Mouse (Mus musculus): ENCODE data around the gene Sf3b5. TPM values are rescaled to one million over a fixed set of nuclear protein-coding genes. Genes with fewer than 3 reads are reported as not detected.
"Not testable (repeated sequence)": the region's sequence is repeated elsewhere in the genome, so short reads cannot be mapped to it uniquely, and the experiment has no call there.

The Sf3b5 gene
- polyA plus RNA-seq, 1 experiment from 2014 or later: 40.7 TPM

DNA sequence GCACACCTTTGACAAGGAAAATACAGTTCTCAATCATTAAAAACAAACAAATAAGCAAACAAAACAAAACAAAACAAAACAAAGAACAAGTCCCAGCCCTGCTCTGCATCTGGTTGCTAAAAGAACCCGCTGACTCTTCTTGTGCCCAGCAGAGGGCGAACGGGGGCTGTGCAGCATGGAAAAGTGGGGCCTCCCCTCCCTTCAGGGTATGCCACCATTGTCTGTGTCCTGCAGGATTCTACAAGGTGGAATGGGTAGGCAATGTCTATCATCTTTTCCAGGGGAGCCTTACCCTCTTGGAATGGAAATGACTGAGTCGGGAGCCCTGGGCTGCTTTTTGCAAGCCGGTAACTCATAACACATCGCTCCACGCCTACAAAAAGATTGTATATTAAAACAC is 13.4 kb downstream of the Sf3b5 start:
- no peak overlapping the region for H3K9ac ChIP-seq (ENCODE audit: low read depth, low read length)
- 67% methylated on average over 7 of the region's 7 CpGs for WGBS
- no peak for ATAC-seq (ENCODE audit: low FRiP score)

DNA sequence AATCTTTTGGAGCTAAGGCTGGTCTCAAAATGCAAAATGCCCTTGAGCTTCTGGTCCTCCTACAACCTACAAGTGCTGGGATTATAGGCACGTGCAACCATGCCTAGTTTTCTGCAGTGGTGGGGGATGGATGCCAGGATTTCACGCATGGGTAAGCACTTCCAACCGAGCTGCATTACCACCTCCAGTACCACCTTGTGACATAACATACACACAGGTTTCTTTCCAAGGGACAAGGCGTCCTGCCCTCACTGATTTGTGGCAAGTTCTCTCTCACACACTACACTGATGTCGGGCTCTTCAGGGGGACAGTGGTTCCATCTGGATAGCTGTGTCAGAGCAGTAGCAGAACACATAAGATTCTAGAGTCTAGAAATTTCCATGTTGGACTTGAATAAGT is 13.9 kb downstream of the Sf3b5 start:
- no peaks in the 10 kb centered on the region for H3K4me1 ChIP-seq (replicated peaks; ENCODE audit: control insufficient read depth, insufficient read depth, low read length)
- ATAC-seq (ENCODE audit: low FRiP score) (no peak), DNase-seq (ENCODE audit: low spot score) (no peak)
- no peak overlapping the region for H3K27ac ChIP-seq (ENCODE audit: low read depth, low read length)
- no peaks in the 10 kb centered on the region for H3K36me3 ChIP-seq (ENCODE audit: control insufficient read depth, insufficient read depth, low read length)
- WGBS: 78% methylated on average over 5 of the region's 5 CpGs
- H3K9me3 ChIP-seq (ENCODE audit: control insufficient read depth, low read length): no peaks in the 10 kb centered on the region
- H3K4me2 ChIP-seq (replicated peaks; ENCODE audit: low read depth, low read length): no peak overlapping the region
- H3K9ac ChIP-seq (ENCODE audit: low read depth, low read length): no peak overlapping the region
- no peaks in the 10 kb centered on the region for H3K27me3 ChIP-seq (ENCODE audit: control insufficient read depth, insufficient read depth, low read length)
- no peak overlapping the region for H3K4me3 ChIP-seq (ENCODE audit: low read depth, low read length)

More for the DNA sequence above, 13.4 kb downstream of the Sf3b5 start:
- H3K27me3 ChIP-seq (ENCODE audit: control insufficient read depth, insufficient read depth, low read length): no peaks in the 10 kb centered on the region
- no peak overlapping the region for H3K4me3 ChIP-seq (ENCODE audit: low read depth, low read length)
- peak; percentile 64 for DNase-seq (ENCODE audit: low spot score)
- H3K4me1 ChIP-seq (replicated peaks; ENCODE audit: control insufficient read depth, insufficient read depth, low read length): no peaks in the 10 kb centered on the region
- no peak overlapping the region for H3K27ac ChIP-seq (ENCODE audit: low read depth, low read length)
- H3K36me3 ChIP-seq (ENCODE audit: control insufficient read depth, insufficient read depth, low read length): no peaks in the 10 kb centered on the region
- no peak overlapping the region for H3K4me2 ChIP-seq (replicated peaks; ENCODE audit: low read depth, low read length)
- no peaks in the 10 kb centered on the region for H3K9me3 ChIP-seq (ENCODE audit: control insufficient read depth, low read length)

DNA sequence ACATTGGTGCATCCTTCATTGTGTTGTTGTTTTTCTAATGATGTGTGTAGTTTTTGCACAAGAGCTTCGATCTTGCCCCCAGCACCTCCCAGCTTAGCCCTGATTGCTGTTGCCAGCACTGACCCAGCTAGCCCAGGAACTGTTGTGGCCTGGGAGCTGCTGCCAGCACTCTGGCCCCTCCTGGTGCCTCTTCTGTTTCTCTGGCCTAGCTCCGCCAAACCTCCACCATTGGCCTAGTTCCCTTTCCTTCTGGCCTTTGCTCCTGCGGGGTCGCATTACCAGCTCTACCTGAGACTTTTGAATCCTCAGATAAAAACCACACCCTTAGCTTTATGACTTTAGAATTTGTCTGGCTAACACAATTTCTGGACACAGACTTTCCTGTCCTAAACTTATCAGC is 17.0 kb downstream of the Sf3b5 start:
- 90% methylated on average over 4 of the region's 4 CpGs for WGBS
- ATAC-seq (ENCODE audit: low FRiP score): no peak
- H3K9ac ChIP-seq (ENCODE audit: low read depth, low read length): no peak overlapping the region
- H3K27me3 ChIP-seq (ENCODE audit: control insufficient read depth, insufficient read depth, low read length): no peaks in the 10 kb centered on the region
- no peak for DNase-seq (ENCODE audit: low spot score)
- no peaks in the 10 kb centered on the region for H3K4me1 ChIP-seq (replicated peaks; ENCODE audit: control insufficient read depth, insufficient read depth, low read length)
- H3K27ac ChIP-seq (ENCODE audit: low read depth, low read length): no peak overlapping the region
- no peak overlapping the region for H3K4me3 ChIP-seq (ENCODE audit: low read depth, low read length)
- no peaks in the 10 kb centered on the region for H3K9me3 ChIP-seq (ENCODE audit: control insufficient read depth, low read length)
- no peak overlapping the region for H3K4me2 ChIP-seq (replicated peaks; ENCODE audit: low read depth, low read length)
- H3K36me3 ChIP-seq (ENCODE audit: control insufficient read depth, insufficient read depth, low read length): no peaks in the 10 kb centered on the region

GRCm38 (mm10) chr10:13023985-13024384 is 18.8 kb downstream of the Sf3b5 start:
- not testable (repeated sequence) for H3K9ac ChIP-seq (ENCODE audit: low read depth, low read length); DNase-seq (ENCODE audit: low spot score); H3K4me3 ChIP-seq (ENCODE audit: low read depth, low read length); H3K4me1 ChIP-seq (replicated peaks; ENCODE audit: control insufficient read depth, insufficient read depth, low read length); H3K27me3 ChIP-seq (ENCODE audit: control insufficient read depth, insufficient read depth, low read length); H3K4me2 ChIP-seq (replicated peaks; ENCODE audit: low read depth, low read length); H3K36me3 ChIP-seq (ENCODE audit: control insufficient read depth, insufficient read depth, low read length); H3K9me3 ChIP-seq (ENCODE audit: control insufficient read depth, low read length); H3K27ac ChIP-seq (ENCODE audit: low read depth, low read length); ATAC-seq (ENCODE audit: low FRiP score)
- WGBS: 78% methylated on average over 3 of the region's 3 CpGs

DNA sequence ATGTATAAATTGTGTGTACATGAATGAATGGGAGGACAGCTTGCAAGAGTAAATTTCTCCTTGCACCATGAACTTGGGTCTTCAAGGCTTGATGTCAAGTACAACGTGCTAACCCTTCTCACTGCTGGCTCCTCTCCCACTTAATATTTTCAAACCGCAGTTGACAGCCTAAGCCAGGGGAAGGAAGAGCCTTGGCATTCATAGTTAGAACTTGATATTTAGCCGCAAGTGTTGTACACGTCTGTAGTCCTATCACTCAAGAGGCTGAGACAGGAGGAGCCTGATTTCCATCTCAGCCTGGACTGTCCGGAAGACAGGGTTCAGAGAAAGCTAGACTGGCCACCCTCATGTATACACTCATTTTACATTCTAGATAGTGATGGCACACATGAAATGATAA is 22.6 kb downstream of the Sf3b5 start:
- Histone ChIP-seq H3K4me1 (replicated peaks; ENCODE audit: control insufficient read depth, insufficient read depth, low read length) (no peaks in the 10 kb centered on the region), H3K9me3 (ENCODE audit: control insufficient read depth, low read length) (no peaks in the 10 kb centered on the region), H3K4me2 (replicated peaks; ENCODE audit: low read depth, low read length) (no peak overlapping the region), H3K27me3 (ENCODE audit: control insufficient read depth, insufficient read depth, low read length) (no peaks in the 10 kb centered on the region), H3K9ac (ENCODE audit: low read depth, low read length) (no peak overlapping the region), H3K27ac (ENCODE audit: low read depth, low read length) (no peak overlapping the region), H3K36me3 (ENCODE audit: control insufficient read depth, insufficient read depth, low read length) (no peaks in the 10 kb centered on the region), H3K4me3 (ENCODE audit: low read depth, low read length) (no peak overlapping the region)
- no peak for ATAC-seq (ENCODE audit: low FRiP score)
- DNase-seq (ENCODE audit: low spot score): no peak
- 93% methylated on average over 5 of the region's 5 CpGs for WGBS

- WGBS: 93% methylated on average over 1 of the region's 1 CpGs
Measured at GRCm38 (mm10) chr10:13028215-13028614, 23.1 kb downstream of the Sf3b5 start.

GRCm38 (mm10) chr10:13029416-13029815 is 24.3 kb downstream of the Sf3b5 start:
- Histone ChIP-seq H3K36me3 (ENCODE audit: control insufficient read depth, insufficient read depth, low read length) (no peaks in the 10 kb centered on the region), H3K4me2 (replicated peaks; ENCODE audit: low read depth, low read length) (no peak overlapping the region), H3K4me3 (ENCODE audit: low read depth, low read length) (no peak overlapping the region), H3K9ac (ENCODE audit: low read depth, low read length) (no peak overlapping the region), H3K4me1 (replicated peaks; ENCODE audit: control insufficient read depth, insufficient read depth, low read length) (no peaks in the 10 kb centered on the region), H3K27ac (ENCODE audit: low read depth, low read length) (no peak overlapping the region), H3K27me3 (ENCODE audit: control insufficient read depth, insufficient read depth, low read length) (no peaks in the 10 kb centered on the region), H3K9me3 (ENCODE audit: control insufficient read depth, low read length) (no peaks in the 10 kb centered on the region)
- no peak for DNase-seq (ENCODE audit: low spot score)
- no peak for ATAC-seq (ENCODE audit: low FRiP score)
- WGBS: 92% methylated on average over 5 of the region's 5 CpGs

More at GRCm38 (mm10) chr10:13028215-13028614, 23.1 kb downstream of the Sf3b5 start:
- Histone ChIP-seq H3K4me3 (ENCODE audit: low read depth, low read length) (no peak overlapping the region), H3K9ac (ENCODE audit: low read depth, low read length) (no peak overlapping the region), H3K9me3 (ENCODE audit: control insufficient read depth, low read length) (no peaks in the 10 kb centered on the region), H3K27ac (ENCODE audit: low read depth, low read length) (no peak overlapping the region), H3K36me3 (ENCODE audit: control insufficient read depth, insufficient read depth, low read length) (no peaks in the 10 kb centered on the region), H3K4me1 (replicated peaks; ENCODE audit: control insufficient read depth, insufficient read depth, low read length) (no peaks in the 10 kb centered on the region), H3K4me2 (replicated peaks; ENCODE audit: low read depth, low read length) (no peak overlapping the region), H3K27me3 (ENCODE audit: control insufficient read depth, insufficient read depth, low read length) (no peaks in the 10 kb centered on the region)
- DNase-seq (ENCODE audit: low spot score) (no peak), ATAC-seq (ENCODE audit: low FRiP score) (no peak)

GRCm38 (mm10) chr10:13035270-13035669 is 30.1 kb downstream of the Sf3b5 start:
- WGBS: 93% methylated on average over 3 of the region's 3 CpGs
- no peak for ATAC-seq (ENCODE audit: low FRiP score)
- DNase-seq (ENCODE audit: low spot score): no peak

GRCm38 (mm10) chr10:13039637-13040174 is 34.6 kb downstream of the Sf3b5 start:
- Histone ChIP-seq H3K4me2 (replicated peaks; ENCODE audit: low read depth, low read length) (no peak overlapping the region), H3K27ac (ENCODE audit: low read depth, low read length) (no peak overlapping the region), H3K4me1 (replicated peaks; ENCODE audit: control insufficient read depth, insufficient read depth, low read length) (no peaks in the 10 kb centered on the region), H3K9me3 (ENCODE audit: control insufficient read depth, low read length) (no peaks in the 10 kb centered on the region), H3K4me3 (ENCODE audit: low read depth, low read length) (no peak overlapping the region), H3K9ac (ENCODE audit: low read depth, low read length) (no peak overlapping the region), H3K36me3 (ENCODE audit: control insufficient read depth, insufficient read depth, low read length) (no peaks in the 10 kb centered on the region), H3K27me3 (ENCODE audit: control insufficient read depth, insufficient read depth, low read length) (no peaks in the 10 kb centered on the region)
- DNase-seq (ENCODE audit: low spot score): no peak
- WGBS: 89% methylated on average over 5 of the region's 5 CpGs
- ATAC-seq (ENCODE audit: low FRiP score): no peak

More at GRCm38 (mm10) chr10:13035270-13035669, 30.1 kb downstream of the Sf3b5 start:
- Histone ChIP-seq H3K4me2 (replicated peaks; ENCODE audit: low read depth, low read length) (no peak overlapping the region), H3K9ac (ENCODE audit: low read depth, low read length) (no peak overlapping the region), H3K4me1 (replicated peaks; ENCODE audit: control insufficient read depth, insufficient read depth, low read length) (no peaks in the 10 kb centered on the region), H3K36me3 (ENCODE audit: control insufficient read depth, insufficient read depth, low read length) (no peaks in the 10 kb centered on the region), H3K9me3 (ENCODE audit: control insufficient read depth, low read length) (no peaks in the 10 kb centered on the region), H3K27ac (ENCODE audit: low read depth, low read length) (no peak overlapping the region), H3K27me3 (ENCODE audit: control insufficient read depth, insufficient read depth, low read length) (no peaks in the 10 kb centered on the region), H3K4me3 (ENCODE audit: low read depth, low read length) (no peak overlapping the region)
